Mouse (Mus musculus) heart, embryonic 12.5 days (tissue): ENCODE data around the gene Cd180. TPM values are rescaled to one million over a fixed set of nuclear protein-coding genes. Genes with fewer than 3 reads are reported as not detected.
"Not testable (repeated sequence)": the region's sequence is repeated elsewhere in the genome, so short reads cannot be mapped to it uniquely, and the experiment has no call there.

ENCODE experiments used
- ATAC-seq: fragments of 200-750 bp; cut with Nextera tagmentation; 2 replicates; pipeline ENCODE4 v1.8.0; 2017; ENCODE audit warnings: moderate TSS enrichment, moderate library complexity; ENCODE audit not compliant: insufficient number of reproducible peaks, low FRiP score
- H3K27ac ChIP-seq: fragments of 300-500 bp; sonication (generic); 2 replicates; pipeline ENCODE4 v1.5.1; 2016; ENCODE audit warnings: mild to moderate bottlenecking, moderate library complexity; ENCODE audit not compliant: poor library complexity, severe bottlenecking
- H3K27me3 ChIP-seq: fragments of 300-500 bp; sonication (generic); replicated peaks from 2 replicates; pipeline ENCODE4 v1.6.1; 2016; ENCODE audit warnings: mild to moderate bottlenecking, moderate library complexity
- H3K36me3 ChIP-seq: fragments of 300-500 bp; sonication (generic); 2 replicates; pipeline ENCODE4 v1.6.1; 2016; ENCODE audit warnings: mild to moderate bottlenecking, moderate library complexity
- H3K4me1 ChIP-seq: fragments of 300-500 bp; sonication (generic); replicated peaks from 2 replicates; pipeline ENCODE4 v1.6.1; 2016; ENCODE audit warnings: mild to moderate bottlenecking
- H3K4me2 ChIP-seq: fragments of 300-500 bp; sonication (generic); 2 replicates; pipeline ENCODE4 v1.6.1; 2016; ENCODE audit warnings: mild to moderate bottlenecking, moderate library complexity
- H3K4me3 ChIP-seq: fragments of 300-500 bp; sonication (generic); 2 replicates; pipeline ENCODE4 v1.5.1; 2016; ENCODE audit warnings: mild to moderate bottlenecking
- H3K9ac ChIP-seq: fragments of 300-500 bp; sonication (generic); 2 replicates; pipeline ENCODE4 v1.6.1; 2016; ENCODE audit warnings: mild to moderate bottlenecking, moderate library complexity
- H3K9me3 ChIP-seq: fragments of 300-500 bp; sonication (generic); replicated peaks from 2 replicates; pipeline ENCODE4 v1.6.1; 2016; ENCODE audit warnings: mild to moderate bottlenecking, moderate library complexity
- WGBS: fragments of 180-500 bp; shearing (Covaris S2); methylation state at CpG from one replicate; pipeline ENCODE4 v1.1.7; 2016; 5-methylcytosine and 5-hydroxymethylcytosine counted together
- polyA plus RNA-seq: library from polyadenylated mRNA; unstranded; fragments of >200 nt; fragmentation: Nextera tagmentation; extraction: Ambion mirVana; gene quantifications from 2 replicates; pipeline ENCODE4 v1.2.1, GENCODE M21; 2016

Gene Cd180
- polyA plus RNA-seq, 1 experiment from 2014 or later = 0.37 TPM

GRCm38 (mm10) chr13:102700176-102700575 is 6.8 kb downstream of the Cd180 start:
- WGBS = 82% methylated on average over 5 of the region's 5 CpGs
- Histone ChIP-seq H3K36me3 (no peaks in the 10 kb centered on the region), H3K4me2 (no peak overlapping the region), H3K27ac (no peak overlapping the region), H3K4me1 (peaks cover 19% of the 10 kb centered on the region), H3K9me3 (no peaks in the 10 kb centered on the region), H3K9ac (no peak overlapping the region), H3K4me3 (no peak overlapping the region), H3K27me3 (no peaks in the 10 kb centered on the region)
- ATAC-seq = no peak

GRCm38 (mm10) chr13:102700744-102701143 is 7.4 kb downstream of the Cd180 start:
- peaks cover 19% of the 10 kb centered on the region for H3K4me1 ChIP-seq
- H3K36me3 ChIP-seq = no peaks in the 10 kb centered on the region
- no peaks in the 10 kb centered on the region for H3K9me3 ChIP-seq
- no peak overlapping the region for H3K4me3 ChIP-seq
- no peak overlapping the region for H3K9ac ChIP-seq
- no peak overlapping the region for H3K4me2 ChIP-seq
- H3K27ac ChIP-seq = no peak overlapping the region
- no peak for ATAC-seq
- WGBS = 81% methylated on average over 3 of the region's 3 CpGs
- no peaks in the 10 kb centered on the region for H3K27me3 ChIP-seq

- no peak overlapping the region for H3K9ac ChIP-seq
- H3K27ac ChIP-seq = no peak overlapping the region
- no peaks in the 10 kb centered on the region for H3K27me3 ChIP-seq
- ATAC-seq = no peak
- H3K36me3 ChIP-seq = no peaks in the 10 kb centered on the region
- WGBS = 87% methylated on average over 1 of the region's 1 CpGs
- no peaks in the 10 kb centered on the region for H3K4me1 ChIP-seq
- H3K9me3 ChIP-seq = no peaks in the 10 kb centered on the region
- no peak overlapping the region for H3K4me2 ChIP-seq
- no peak overlapping the region for H3K4me3 ChIP-seq
These were observed 23.6 kb downstream of the Cd180 start for GRCm38 (mm10) chr13:102716973-102717372.

GRCm38 (mm10) chr13:102725416-102725815 is 32.1 kb downstream of the Cd180 start:
- Histone ChIP-seq H3K4me2 (no peak overlapping the region), H3K4me3 (no peak overlapping the region), H3K4me1 (no peaks in the 10 kb centered on the region), H3K27me3 (no peaks in the 10 kb centered on the region), H3K27ac (no peak overlapping the region), H3K9ac (no peak overlapping the region), H3K36me3 (no peaks in the 10 kb centered on the region), H3K9me3 (no peaks in the 10 kb centered on the region)
- ATAC-seq = no peak

GRCm38 (mm10) chr13:102725906-102726305 is 32.5 kb downstream of the Cd180 start:
- no peaks in the 10 kb centered on the region for H3K27me3 ChIP-seq
- H3K27ac ChIP-seq = no peak overlapping the region
- H3K4me2 ChIP-seq = no peak overlapping the region
- H3K4me1 ChIP-seq = no peaks in the 10 kb centered on the region
- H3K9me3 ChIP-seq = no peaks in the 10 kb centered on the region
- no peak overlapping the region for H3K4me3 ChIP-seq
- no peaks in the 10 kb centered on the region for H3K36me3 ChIP-seq
- no peak for ATAC-seq
- WGBS = 76% methylated on average over 2 of the region's 2 CpGs
- no peak overlapping the region for H3K9ac ChIP-seq

GRCm38 (mm10) chr13:102726876-102727275 is 33.5 kb downstream of the Cd180 start:
- Histone ChIP-seq H3K4me2 (no peak overlapping the region), H3K9me3 (no peaks in the 10 kb centered on the region), H3K4me3 (no peak overlapping the region), H3K27ac (no peak overlapping the region), H3K36me3 (no peaks in the 10 kb centered on the region), H3K4me1 (no peaks in the 10 kb centered on the region), H3K27me3 (no peaks in the 10 kb centered on the region), H3K9ac (no peak overlapping the region)
- no peak for ATAC-seq
- WGBS = 89% methylated on average over 1 of the region's 1 CpGs

GRCm38 (mm10) chr13:102728035-102728434 is 34.7 kb downstream of the Cd180 start:
- no peaks in the 10 kb centered on the region for H3K27me3 ChIP-seq
- no peak overlapping the region for H3K4me2 ChIP-seq
- H3K4me3 ChIP-seq = no peak overlapping the region
- H3K9ac ChIP-seq = no peak overlapping the region
- H3K36me3 ChIP-seq = no peaks in the 10 kb centered on the region
- no peak for ATAC-seq
- H3K4me1 ChIP-seq = no peaks in the 10 kb centered on the region
- no peaks in the 10 kb centered on the region for H3K9me3 ChIP-seq
- H3K27ac ChIP-seq = no peak overlapping the region
- WGBS = 68% methylated on average over 3 of the region's 3 CpGs

GRCm38 (mm10) chr13:102728951-102729350 is 35.6 kb downstream of the Cd180 start:
- H3K36me3 ChIP-seq, H3K27me3 ChIP-seq, H3K27ac ChIP-seq, ATAC-seq, H3K9ac ChIP-seq, H3K4me1 ChIP-seq, H3K4me2 ChIP-seq, H3K9me3 ChIP-seq, H3K4me3 ChIP-seq: not testable (repeated sequence)
- WGBS = 81% methylated on average over 7 of the region's 7 CpGs

- Histone ChIP-seq H3K27ac (no peak overlapping the region), H3K36me3 (peaks cover 45% of the 10 kb centered on the region), H3K9ac (no peak overlapping the region), H3K4me3 (no peak overlapping the region), H3K4me1 (no peaks in the 10 kb centered on the region), H3K9me3 (no peaks in the 10 kb centered on the region), H3K27me3 (no peaks in the 10 kb centered on the region), H3K4me2 (no peak overlapping the region)
- no peak for ATAC-seq
- WGBS = 77% methylated on average over 2 of the region's 2 CpGs
These were observed 39.7 kb downstream of the Cd180 start for GRCm38 (mm10) chr13:102733063-102733462.

- Histone ChIP-seq H3K4me3 (no peak overlapping the region), H3K4me1 (0 out of 2 replicates have a peak, but pooled peaks cover 3% of the 10 kb centered on the region), H3K36me3 (peaks cover 89% of the 10 kb centered on the region), H3K27ac (no peak overlapping the region), H3K27me3 (no peaks in the 10 kb centered on the region), H3K9me3 (no peaks in the 10 kb centered on the region), H3K4me2 (no peak overlapping the region), H3K9ac (no peak overlapping the region)
- ATAC-seq = no peak
- WGBS = 78% methylated on average over 7 of the region's 7 CpGs
These were observed 44.5 kb downstream of the Cd180 start for GRCm38 (mm10) chr13:102737811-102738210.

GRCm38 (mm10) chr13:102739720-102740535 is 46.6 kb downstream of the Cd180 start:
- Histone ChIP-seq H3K4me2 (no peak overlapping the region), H3K4me3 (no peak overlapping the region), H3K9me3 (no peaks in the 10 kb centered on the region), H3K9ac (no peak overlapping the region), H3K4me1 (0 out of 2 replicates have a peak, but pooled peaks cover 3% of the 10 kb centered on the region), H3K27ac (no peak overlapping the region), H3K27me3 (no peaks in the 10 kb centered on the region), H3K36me3 (peaks cover 84% of the 10 kb centered on the region)
- no peak for ATAC-seq
- 80% methylated on average over 13 of the region's 13 CpGs for WGBS
